Mouse (Mus musculus) kidney, postnatal 36 days (tissue): ENCODE measurements around the gene Rps6kc1.

Experiments used
- DNase-seq, 2 experiments: peaks; one replicate each; pipeline ENCODE4 v3.0.0; 2021 to 2022; ENCODE audit warnings: mixed read lengths in 2 of 2

The Rps6kc1 gene

DNA sequence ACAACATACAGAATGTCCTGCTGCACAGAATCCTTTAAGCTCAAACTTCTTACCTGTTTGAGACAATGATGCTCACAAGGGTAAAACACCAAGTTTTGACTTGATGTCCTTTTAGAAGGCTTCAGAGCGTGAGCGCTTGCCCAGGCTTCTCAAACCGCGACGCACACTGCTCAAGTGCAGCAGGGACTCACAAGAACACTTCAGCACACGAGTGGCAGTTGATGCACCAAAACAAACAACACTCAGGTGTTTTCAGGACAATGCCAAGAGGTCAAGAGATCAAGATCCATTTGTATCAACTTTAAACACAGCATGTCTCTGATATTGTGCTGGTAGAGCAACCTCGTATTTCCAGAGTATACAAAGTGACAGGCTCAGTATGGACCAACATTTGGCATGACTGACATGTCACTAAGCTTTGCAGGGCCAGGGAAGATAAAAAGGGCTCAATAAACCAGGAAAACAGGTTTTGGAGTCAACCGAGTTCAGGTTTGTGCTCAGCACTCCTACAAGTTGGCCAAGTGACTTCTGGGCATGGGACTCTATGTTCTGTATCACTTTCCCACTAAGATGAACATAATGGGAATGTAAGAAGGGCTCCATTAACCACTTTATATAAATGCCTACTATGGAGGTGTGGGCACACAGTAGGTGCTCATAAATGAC, 78.5 kb downstream of the Rps6kc1 start:
- no peak for DNase-seq

DNA sequence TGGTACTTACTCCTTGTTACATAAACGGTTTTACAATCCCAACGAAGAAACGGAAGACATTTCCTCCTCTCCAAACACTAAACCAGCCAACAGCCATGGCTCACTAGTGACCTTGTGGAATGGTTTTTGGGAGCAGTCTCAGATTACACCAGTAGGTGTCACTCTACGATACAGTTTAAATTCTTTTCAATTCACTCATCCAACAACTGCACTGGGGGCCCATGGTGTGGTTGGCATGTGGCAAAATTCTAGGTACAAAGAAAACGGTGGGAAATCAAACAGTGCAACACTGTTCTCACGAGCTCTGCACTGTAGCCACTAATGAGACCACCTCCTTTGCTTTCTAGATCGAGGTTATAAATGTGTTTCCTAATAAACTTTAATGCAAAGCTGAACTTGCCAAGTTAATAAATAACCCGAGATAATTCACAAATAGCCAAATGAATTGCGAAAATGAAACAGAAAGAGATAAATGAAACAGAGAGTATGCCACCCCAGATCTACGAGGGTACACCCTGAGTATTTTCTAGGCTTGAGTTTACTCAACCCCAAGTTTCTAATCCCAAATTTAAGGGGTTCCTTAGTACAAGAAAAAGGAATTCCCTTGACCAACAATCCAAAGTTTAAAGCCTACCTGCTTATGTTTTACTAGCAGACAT, 79.6 kb downstream of the Rps6kc1 start:
- peak; percentile 66 to 75 for DNase-seq

DNA sequence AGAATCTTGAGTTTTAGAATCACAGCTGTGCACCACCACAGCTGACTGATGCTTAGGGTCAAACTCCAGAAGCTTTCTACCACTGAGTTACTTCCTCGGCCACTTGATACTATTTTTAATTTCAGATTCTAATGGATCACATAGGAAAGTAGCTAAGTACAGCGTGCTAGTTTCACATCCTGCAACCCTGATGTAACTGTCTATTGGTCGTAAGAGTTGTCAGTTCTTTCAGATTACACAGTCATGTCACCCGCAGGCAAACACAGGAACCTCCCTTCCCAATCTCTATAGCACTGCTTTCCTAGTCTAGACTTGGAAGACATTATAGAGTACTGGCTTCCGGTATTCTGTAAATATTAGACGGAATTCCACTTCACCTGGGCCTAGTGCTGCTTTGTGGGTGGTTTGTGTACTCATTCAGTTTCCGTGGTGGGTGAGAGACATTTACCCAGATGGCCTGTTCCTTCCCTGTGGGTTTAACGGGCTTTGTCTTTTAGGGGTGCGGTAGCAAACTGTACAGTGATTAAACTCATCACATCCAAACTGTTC, 85.0 kb downstream of the Rps6kc1 start:
- no peak for DNase-seq

DNA sequence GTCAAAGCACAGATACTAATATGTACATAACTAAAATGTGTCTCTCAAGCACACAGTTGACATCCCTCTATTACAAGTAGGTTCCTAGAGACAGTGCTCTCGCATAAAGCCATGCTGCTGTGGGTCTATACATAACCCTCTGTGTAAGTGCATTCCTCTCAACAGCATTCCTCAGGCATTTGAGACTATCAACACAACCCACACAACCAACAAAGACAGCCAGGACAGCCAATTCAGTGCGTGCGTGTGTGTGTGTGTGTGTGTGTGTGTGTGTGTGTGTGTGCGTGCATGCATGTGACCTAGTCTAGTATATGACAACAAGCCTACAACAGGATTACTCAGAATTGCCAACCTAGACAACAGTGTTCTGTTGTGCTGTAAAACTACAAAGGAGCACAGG, 87.8 kb downstream of the Rps6kc1 start:
- no peak for DNase-seq

DNA sequence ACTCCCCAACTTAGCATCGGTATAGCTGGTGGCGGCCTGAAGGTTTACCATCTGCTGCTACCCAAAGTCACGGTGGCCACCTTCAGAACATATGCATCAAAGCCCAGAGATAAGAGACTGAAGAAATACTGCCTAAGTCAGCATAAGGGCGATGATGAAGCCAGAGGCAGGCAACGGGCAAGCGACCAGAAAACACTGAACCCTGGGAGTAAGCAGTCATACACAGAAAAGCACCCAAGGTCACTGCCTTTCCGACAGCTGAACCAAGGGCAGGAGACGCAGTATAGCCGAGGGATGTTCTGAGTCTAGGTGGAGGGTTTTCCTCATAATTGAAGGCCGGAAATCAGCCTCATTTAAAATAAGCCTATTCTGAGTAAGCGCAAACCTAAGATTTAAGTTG, 95.4 kb downstream of the Rps6kc1 start:
- DNase-seq: no peak

DNA sequence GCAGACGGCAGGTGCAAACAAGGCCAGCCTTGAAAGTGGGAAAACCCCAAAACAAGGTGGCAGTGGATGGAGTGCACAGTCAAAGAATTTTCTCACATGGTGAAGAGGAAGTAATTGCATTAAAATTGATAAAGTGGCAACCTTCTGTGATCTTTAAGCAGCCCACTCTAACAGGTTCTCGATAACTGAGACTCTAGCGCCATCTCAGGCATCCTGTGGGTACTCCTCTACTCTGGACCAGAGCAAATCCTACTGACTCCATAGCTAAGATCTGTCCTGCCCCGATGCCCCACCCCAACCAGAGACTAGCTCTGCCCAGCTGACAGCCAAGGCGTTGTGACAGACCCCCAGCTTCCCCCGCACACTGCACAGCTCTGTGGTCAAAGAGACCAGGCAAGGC, 101.2 kb downstream of the Rps6kc1 start:
- DNase-seq: no peak

DNA sequence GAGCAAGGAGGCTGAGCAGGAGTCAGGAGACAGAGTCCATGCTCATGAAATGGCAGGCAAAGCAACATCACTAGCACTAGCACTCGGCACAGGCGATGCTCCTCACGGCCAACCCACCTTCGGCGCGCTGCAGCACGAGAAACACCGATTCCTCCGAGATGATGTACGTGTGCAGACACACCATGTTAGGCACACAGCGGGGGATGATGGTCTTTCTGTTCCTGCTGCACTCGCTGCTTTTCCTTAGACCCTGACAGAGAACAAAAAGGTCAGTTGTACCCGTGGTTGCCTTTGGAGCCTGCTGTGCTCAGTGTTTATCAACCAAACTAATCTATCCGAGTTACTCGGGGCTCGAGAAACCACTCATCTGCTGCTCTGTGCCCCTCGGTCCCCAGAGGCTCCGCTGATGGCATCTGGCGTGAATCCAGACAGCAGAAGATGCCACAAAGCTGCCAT, 102.8 kb downstream of the Rps6kc1 start:
- DNase-seq: no peak

DNA sequence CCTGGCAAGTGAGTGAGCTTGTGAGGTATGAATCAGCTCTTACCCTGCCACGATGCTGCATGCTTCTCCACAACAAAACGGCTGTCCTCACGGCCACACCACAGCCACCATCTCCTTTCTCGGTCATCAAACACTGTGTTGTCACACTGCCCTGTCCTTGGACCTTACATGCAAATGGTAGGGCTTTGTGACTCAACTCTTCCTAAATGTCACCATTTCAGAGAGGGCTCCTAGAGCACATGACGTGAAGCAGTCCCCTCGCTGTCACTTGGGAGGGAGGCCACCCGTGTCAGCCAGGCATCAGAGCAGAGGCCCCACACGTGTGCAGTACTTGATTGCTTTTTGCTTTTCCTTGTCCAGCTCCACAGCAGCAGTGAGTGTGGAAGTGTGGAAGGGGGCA, 104.8 kb downstream of the Rps6kc1 start:
- no peak for DNase-seq

DNA sequence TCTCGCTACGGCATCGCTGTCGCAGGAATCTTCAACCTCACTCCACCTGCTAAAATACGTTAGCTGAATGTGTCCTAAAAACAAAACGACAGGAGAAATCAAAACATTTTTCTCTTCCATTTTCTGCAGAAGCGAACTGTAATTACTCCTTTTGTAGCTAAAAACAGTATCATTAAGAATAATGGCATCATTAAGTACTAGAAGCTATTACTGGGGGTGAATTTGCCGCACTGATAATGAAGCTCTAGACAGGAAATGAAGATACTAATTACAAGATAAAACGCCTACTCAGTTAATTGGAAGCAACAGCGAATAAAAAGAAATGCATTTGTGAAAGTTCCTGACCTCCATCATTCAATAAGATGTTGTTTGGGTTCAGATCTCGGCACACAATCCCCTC, 112.9 kb downstream of the Rps6kc1 start:
- DNase-seq: no peak

DNA sequence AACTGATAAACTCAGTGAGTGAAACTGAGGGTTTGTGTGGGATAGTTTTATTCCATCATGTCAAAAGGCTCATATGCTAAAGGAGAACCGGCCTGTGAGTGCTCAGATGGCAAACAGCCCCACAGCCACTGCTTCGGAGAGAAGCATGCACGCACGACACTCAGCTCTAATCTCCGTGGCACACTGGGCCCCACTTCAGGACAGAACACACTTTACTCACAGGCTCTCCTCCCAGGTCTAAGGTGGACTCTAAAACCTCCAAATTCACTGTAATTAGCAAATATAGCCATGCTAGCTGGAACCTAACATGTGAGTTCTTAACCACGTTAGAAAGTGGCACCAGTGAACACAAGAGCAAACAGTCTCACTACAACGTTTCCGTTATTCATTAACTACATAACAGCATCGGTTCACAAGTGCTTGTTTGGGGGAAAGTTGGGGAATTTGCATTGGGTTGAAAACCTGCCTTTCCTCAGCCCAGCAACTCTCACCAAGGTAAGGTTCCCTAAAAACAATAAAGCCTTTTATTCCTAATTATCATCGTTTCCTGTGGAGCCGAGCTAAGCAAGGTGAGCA, 114.0 kb downstream of the Rps6kc1 start:
- peak in 1 of 2 experiments; percentile 14 for DNase-seq

DNA sequence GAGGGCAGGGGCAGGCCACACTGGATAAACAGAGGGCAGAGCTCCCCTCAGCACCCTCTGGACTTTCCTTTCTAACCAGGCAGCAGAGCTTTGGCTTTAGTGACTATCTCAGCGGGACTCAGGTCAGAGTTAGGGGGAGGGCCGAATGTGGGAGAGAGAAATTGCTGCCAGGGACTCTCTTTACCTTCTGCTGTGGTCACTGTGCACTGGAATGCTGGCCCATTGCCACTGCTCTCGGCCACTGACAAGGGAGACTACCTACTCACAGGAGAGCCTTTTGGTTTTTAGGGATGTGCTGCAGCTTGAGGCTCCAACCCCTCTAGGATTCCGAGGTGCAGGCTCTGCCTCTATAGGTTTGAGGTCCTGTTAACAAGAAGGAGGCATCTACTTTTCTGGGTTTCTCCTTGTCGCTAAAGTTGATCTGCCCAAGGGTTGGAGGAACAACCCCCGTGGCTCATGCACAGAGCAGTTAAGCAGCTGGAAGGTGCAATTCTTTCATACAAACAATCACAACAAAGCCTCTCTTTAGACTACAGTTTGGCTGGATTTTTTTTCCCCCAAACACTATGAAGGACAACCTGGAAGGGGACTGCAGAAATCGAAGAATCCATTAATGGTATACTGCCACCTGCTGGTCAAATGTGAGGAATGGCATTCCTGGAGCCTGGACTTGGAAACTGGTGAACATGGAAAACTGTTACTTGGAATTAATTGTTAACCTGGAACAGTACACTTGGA, 114.7 kb downstream of the Rps6kc1 start:
- DNase-seq: peak; percentile 62 to 74

DNA sequence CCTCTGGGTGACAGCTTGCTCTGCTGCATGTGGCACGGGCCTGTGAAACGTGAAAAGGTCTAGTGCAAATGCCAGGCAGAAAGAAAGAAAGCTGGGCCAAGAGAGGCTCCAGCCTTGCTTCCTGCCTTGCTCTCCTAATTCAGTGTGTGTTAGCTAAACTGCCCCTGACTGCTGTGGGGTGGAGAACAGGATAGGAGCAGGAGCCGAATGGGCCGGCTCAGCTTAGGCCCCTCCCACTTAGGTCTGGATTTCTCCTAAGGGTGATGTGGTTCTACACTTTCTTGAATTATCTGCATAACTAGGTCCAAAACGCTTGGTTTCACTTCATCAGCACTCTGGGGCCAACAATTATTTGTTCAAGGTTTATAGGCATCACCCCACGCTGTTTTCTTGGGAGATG, 119.9 kb downstream of the Rps6kc1 start:
- DNase-seq: no peak

DNA sequence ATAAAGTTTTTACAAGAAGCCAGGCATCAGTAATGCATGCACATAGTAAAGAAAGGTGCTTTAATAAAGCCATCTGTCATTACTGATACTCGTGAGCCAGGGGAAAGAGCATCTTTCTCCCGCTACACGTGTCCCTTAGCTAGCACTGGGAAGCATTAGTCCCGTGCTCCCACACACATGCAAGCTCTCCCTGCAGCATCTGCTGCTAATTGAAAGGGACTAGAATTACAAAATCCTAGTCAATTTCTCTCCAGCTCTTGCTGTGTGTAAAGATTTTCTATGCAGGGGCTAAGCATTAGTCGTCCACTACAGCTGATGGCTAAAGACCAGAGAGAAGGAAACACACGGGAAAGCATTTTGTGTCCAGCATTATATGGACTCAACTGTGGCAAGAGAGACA, 120.8 kb downstream of the Rps6kc1 start:
- no peak for DNase-seq

DNA sequence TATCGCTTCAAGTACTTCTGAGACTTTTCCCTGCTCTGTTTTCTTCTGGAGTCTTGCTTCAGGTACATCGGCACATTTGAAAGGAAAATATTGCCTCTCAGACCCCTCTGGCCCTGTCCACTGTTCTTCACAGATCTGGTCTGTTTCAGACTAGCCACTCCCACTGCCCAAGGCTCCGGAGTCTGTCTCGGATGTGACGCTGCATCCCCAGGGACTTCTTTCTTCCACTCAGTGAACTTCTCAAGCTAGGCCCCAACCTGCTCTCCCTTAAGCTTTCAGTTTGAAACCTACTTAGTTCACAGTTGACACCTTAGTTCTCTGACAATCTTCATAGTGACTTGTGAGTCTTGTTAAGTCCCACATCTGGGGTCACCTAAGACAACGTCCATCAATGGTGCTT, 133.9 kb downstream of the Rps6kc1 start:
- DNase-seq: no peak

DNA sequence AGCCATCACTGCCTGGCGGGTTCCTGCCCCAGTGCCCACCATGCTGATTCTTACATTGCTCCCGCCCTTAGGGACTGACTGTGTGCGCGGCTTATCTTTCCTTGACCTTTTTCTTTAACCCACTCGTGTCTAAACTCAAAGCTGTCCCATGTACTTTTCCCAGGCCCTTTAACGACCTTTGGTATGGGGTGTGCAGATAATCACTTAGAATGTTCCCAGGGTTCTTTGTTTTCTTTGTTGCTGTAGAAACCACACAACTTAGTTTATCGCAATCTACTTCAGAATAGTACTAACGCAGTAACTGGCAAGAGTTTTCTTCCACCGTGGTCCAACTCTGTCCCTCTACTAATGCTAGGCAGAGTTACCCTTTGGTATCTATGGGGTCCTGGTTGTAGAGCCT, 135.3 kb downstream of the Rps6kc1 start:
- no peak for DNase-seq

DNA sequence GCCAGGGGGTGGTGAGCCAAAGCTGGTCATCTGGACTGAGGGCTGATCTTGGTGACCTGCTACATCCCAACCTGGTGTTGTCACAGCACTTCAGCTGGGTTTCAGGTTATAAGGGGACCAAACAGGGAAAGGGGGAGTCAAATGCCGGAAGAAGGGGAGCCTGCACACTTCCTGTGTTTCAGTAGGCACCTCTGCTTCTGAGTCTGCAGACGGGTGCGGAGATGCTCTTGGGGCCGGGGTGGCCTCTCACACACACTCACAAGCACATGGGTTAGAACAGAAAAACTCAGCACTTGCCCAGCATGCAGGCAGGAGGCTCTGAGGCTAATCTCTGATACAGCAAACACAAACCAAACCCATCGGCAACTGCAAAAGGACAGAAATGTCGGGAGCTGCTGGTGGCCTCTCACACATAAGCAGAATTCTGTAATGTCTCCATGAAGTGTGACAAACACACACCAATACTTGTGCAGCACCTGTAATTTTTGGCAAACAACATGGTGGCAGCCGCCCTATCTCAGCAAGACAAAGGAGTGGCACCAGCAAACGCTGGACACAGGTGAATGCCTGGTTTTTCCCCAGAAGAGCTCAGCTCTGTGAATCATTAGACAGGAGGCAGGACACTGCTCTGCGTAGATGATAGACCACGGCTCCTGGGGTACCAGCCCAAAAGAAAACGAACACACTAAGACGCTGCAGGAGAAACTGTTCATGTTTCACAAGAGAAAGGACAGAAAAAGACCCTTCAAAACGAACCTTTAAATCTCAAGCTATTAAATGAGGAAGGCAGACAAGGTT, 139.3 kb downstream of the Rps6kc1 start:
- DNase-seq: peak; percentile 16 to 35

DNA sequence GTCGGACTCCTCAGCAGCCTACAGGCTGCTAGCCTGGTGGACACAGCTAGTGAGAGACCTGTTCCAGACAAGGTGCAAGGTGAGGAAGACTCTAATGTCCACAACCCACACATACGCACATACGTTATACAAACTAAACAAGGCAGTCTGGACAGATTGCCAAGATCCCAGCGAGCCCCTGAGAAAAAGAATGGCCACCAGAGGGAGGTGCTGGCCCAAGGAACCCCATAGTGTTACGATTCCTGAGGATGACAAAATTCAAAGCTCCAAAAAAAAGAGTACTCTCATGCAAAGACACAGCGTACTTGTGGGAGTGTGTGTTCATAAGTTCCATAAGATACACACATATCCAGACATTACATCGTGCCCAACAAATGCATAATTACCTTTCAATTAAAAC, 141.8 kb downstream of the Rps6kc1 start:
- no peak for DNase-seq

DNA sequence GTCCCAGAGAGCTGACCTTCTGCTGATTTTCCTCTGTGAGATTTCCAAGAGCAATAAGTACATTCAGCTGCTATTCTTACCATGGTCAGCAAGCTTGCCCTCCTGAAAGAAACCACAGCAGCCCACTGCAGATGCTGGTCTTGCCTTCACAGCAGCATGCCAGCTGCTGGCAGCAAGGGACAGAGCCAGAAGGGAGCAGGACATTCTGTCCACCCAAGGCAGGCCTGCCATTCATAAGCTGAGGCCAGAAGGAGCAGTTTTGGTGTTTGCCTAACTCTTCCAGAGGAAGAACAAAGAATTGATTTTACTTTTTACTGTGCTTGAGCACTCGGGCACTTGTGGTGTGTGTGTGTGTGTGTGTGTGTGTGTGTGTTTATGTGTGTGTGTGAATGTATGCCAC, 143.3 kb downstream of the Rps6kc1 start:
- DNase-seq: no peak

DNA sequence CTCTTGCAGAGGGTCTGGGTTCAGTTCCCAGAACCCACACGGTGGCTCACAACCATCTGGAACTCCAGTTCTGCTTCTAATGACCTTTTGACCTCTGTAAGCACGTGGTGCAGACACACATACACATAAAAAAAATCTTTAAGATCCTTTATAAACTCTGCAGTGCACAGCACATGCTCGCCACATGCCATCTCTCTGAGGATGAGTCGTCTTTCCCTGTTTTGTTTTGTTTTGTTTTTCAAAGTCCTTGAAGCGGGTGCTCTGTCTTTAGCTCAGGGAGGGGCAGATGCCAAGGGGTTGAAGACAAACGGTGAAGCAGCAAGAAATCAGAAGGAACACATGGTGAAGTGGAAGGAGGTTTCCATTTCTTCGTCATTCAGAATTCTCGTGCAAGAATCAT, 143.9 kb downstream of the Rps6kc1 start:
- DNase-seq: no peak

DNA sequence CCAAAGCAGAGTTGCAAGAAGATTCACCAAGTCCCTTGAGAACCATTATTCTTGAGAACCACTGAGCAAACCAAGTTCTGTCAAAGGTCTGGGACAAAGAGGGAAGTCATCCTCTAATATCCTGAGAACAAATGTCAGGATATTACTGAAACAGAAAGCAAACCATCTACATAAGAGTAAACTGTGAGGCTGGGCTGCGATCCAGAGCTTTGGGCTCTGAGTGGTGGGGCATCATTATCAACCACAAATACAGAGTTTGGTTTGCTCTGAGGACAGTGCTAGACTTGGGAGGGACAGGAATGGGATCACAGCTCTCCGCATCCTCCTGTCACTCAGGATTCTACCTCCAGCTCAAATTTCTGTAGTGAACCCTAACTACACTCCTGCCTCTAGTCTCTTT, 144.8 kb downstream of the Rps6kc1 start:
- no peak for DNase-seq

DNA sequence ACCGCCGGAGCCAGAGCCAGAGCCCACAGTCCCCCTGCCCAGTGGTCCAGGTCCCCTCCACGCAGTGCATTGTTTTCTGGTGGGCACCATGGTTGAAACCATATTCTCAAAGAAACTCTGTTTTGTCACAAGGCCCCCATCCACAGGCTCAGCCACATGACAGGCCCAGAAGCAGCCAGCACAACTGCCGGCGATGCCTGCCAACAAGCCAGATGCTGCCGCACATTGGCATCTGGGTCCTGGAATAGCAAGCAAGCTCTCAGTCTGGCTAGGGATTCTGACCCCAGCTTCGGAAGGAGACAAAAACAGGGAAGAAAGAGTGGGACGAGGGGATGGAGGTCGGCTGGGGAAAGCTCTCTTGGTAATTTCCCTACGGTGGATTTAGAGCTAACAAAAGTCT, 147.8 kb downstream of the Rps6kc1 start:
- DNase-seq: no peak

DNA sequence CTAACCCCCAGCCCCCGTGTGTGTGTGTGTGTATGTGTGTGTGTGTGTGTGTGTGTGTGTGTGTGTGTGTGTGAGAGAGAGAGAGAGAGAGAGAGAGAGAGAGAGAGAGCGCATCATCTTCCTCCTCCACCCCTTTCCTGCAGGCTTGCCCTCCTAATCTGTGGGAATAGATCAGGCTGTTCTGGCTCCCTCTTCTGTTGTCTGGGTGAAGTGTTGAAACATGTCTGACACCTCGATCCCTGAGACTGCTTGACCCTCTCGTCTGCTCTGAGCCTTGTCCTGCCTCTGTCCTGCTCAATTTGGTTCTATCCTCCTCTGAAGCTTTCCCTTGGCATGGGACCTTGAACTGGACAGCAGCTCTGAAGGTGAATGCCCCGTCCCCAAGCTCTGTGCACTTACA, 149.8 kb downstream of the Rps6kc1 start:
- peak in 1 of 2 experiments; percentile 10 for DNase-seq

DNA sequence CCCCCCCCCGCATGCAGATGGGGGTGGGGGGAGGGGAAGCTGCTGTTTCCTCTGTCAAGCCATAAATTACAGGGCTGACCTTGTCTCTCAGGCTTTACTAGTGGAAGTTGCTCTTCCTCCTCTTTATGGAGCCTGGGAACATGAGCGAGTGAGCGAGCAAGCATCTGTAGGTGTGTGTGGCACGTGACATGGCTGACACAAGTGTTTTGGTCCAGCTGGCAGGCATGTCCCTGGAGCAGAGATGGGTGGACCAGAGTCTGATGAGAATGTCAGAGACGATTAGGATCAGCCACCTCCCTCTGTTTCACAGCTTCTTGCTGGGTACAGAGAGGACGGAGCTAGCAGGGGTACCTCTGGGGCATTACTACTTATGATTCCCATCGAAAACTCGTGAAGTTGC, 153.7 kb downstream of the Rps6kc1 start:
- no peak for DNase-seq
